Mouse (Mus musculus): ENCODE measurements around the gene Zmiz1.

DNA sequence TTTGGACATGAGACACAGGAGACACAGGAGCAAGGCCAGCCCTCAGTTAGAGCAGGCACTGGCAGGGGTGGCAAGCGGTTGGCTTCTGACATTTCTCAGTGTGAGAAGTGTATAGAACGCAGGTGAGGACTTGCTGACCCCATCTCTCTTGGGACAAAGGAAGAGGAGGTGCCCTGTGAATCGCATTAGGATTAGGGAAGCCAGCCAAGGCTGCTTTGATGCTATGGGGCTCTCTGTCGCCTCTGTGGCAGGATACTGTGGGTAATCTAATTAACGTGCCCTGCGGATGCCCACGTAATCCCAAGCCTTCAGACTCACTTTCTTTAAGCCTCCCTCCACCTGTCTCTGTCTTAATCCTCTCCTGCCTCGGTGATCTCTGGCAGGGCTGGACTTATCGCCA, 62.0 kb downstream of the Zmiz1 start:
- TF ChIP-seq CTCF (IDR thresholded peaks at IDR 0.05; ENCODE audit: control insufficient read depth, insufficient read depth, low read length) (no peak), POLR2A (IDR thresholded peaks at IDR 0.05; ENCODE audit: borderline replicate concordance, control insufficient read depth, low read depth, low read length) (no peak)
